Mouse (Mus musculus) layer of hippocampus, adult 9-10 months (tissue): ENCODE data around the gene Bgn.

Experiments
- DNase-seq: peaks from one replicate; pipeline ENCODE4 v3.0.0; 2022; ENCODE audit warnings: low spot score

The Bgn gene

GRCm38 (mm10) chrX:73483484-73483810 lies at the start of gene Bgn:
Gene Bgn, plus strand, starts transcription at chrX:73483602.
- no peak for DNase-seq

GRCm38 (mm10) chrX:73435252-73435651 lies 48.1 kb upstream of the Bgn start, which contains the start of gene Trex2:
Gene Trex2, minus strand, starts transcription at chrX:73435344.
- no peak for DNase-seq

- DNase-seq = no peak
Measured at GRCm38 (mm10) chrX:73441428-73441827, 42.0 kb upstream of the Bgn start.

- peak; percentile 24 for DNase-seq
Measured at GRCm38 (mm10) chrX:73451949-73452348, 31.5 kb upstream of the Bgn start.

- peak; percentile 77 for DNase-seq
Measured at GRCm38 (mm10) chrX:73458877-73459392, 24.5 kb upstream of the Bgn start, which contains the start of gene Haus7. Gene Haus7, minus strand, starts transcription at chrX:73459044.

GRCm38 (mm10) chrX:73460792-73461191 lies 22.6 kb upstream of the Bgn start:
- DNase-seq = no peak

GRCm38 (mm10) chrX:73465483-73466186 lies 17.8 kb upstream of the Bgn start:
- DNase-seq = no peak

GRCm38 (mm10) chrX:73467446-73468241 lies 15.8 kb upstream of the Bgn start:
- DNase-seq = no peak

- no peak for DNase-seq
Measured at GRCm38 (mm10) chrX:73468330-73468729, 15.1 kb upstream of the Bgn start.

GRCm38 (mm10) chrX:73468752-73469151 lies 14.7 kb upstream of the Bgn start:
- no peak for DNase-seq

GRCm38 (mm10) chrX:73471764-73472163 lies 11.6 kb upstream of the Bgn start:
- DNase-seq = no peak

- no peak for DNase-seq
Measured at GRCm38 (mm10) chrX:73474340-73475165, 8.8 kb upstream of the Bgn start.

- DNase-seq = no peak
Measured at GRCm38 (mm10) chrX:73475658-73476256, 7.6 kb upstream of the Bgn start.

- DNase-seq = no peak
Measured at GRCm38 (mm10) chrX:73476621-73477020, 6.8 kb upstream of the Bgn start.

- DNase-seq = no peak
Measured at GRCm38 (mm10) chrX:73477500-73477899, 5.9 kb upstream of the Bgn start.

GRCm38 (mm10) chrX:73479656-73480055 lies 3.7 kb upstream of the Bgn start:
- no peak for DNase-seq

- no peak for DNase-seq
Measured at GRCm38 (mm10) chrX:73480334-73480733, 3.1 kb upstream of the Bgn start.

GRCm38 (mm10) chrX:73482643-73483483 lies 539 bp upstream of the Bgn start:
- DNase-seq = no peak

GRCm38 (mm10) chrX:73484076-73484475 lies 674 bp downstream of the Bgn start:
- DNase-seq = no peak

GRCm38 (mm10) chrX:73484870-73485269 lies 1.5 kb downstream of the Bgn start:
- no peak for DNase-seq

GRCm38 (mm10) chrX:73486920-73487319 lies 3.5 kb downstream of the Bgn start:
- DNase-seq = no peak
